Mouse (Mus musculus) C2C12 (cell line): ENCODE measurements around the gene Slc9a7.

Source experiments
- CEBPB ChIP-seq: IDR thresholded peaks from one replicate; pipeline ENCODE4 v1.6.1; 2011; ENCODE audit warnings: low read depth, mild to moderate bottlenecking, control low read depth, moderate library complexity
- CTCF ChIP-seq: IDR thresholded peaks from one replicate; pipeline ENCODE4 v1.5.1; 2011; ENCODE audit not compliant: control insufficient read depth, insufficient read depth, insufficient read length
- FOSL1 ChIP-seq: IDR thresholded peaks from one replicate; pipeline ENCODE4 v1.8.0; 2011; ENCODE audit warnings: mild to moderate bottlenecking, low read length; ENCODE audit not compliant: poor library complexity, insufficient read depth, severe bottlenecking
- MAX ChIP-seq: IDR thresholded peaks from one replicate; pipeline ENCODE4 v1.6.1; 2011; ENCODE audit warnings: mild to moderate bottlenecking, control low read depth
- MYOD1 ChIP-seq: IDR thresholded peaks from one replicate; pipeline ENCODE4 v1.6.1; 2011; ENCODE audit warnings: low read depth; ENCODE audit not compliant: control insufficient read depth, insufficient read length
- MYOG ChIP-seq: IDR thresholded peaks from one replicate; pipeline ENCODE4 v1.6.1; 2011; ENCODE audit not compliant: control insufficient read depth, insufficient read length; ENCODE audit errors: extremely low read depth
- USF1 ChIP-seq: IDR thresholded peaks from one replicate; pipeline ENCODE4 v1.6.1; 2011; ENCODE audit warnings: low read depth, mild to moderate bottlenecking, control low read depth, moderate library complexity

- TF ChIP-seq MAX (no peak), CTCF (no peak), FOSL1 (no peak), USF1 (no peak), MYOD1 (no peak), CEBPB (no peak), MYOG (no peak)
Measured at GRCm38 (mm10) chrX:20264370-20264769, 27.2 kb downstream of the Slc9a7 start.
